Mouse (Mus musculus) lung, embryonic 16.5 days (tissue): ENCODE data around the gene Dcst2. TPM values are rescaled to one million over a fixed set of nuclear protein-coding genes. Genes with fewer than 3 reads are reported as not detected.

Source experiments
- ATAC-seq: fragments of 200-750 bp; cut with Nextera tagmentation; 2 replicates; pipeline ENCODE4 v1.8.0; 2017; ENCODE audit warnings: low read depth, mild to moderate bottlenecking, moderate library complexity
- H3K27ac ChIP-seq: fragments of 300-500 bp; sonication (generic); 2 replicates; pipeline ENCODE4 v1.5.1; 2014; ENCODE audit warnings: mild to moderate bottlenecking, control low read depth, low read length
- H3K27me3 ChIP-seq: fragments of 300-500 bp; sonication (generic); 2 replicates; pipeline ENCODE4 v1.6.1; 2014; ENCODE audit warnings: low read depth, low read length, mixed read lengths; ENCODE audit not compliant: control insufficient read depth, insufficient read depth
- H3K36me3 ChIP-seq: fragments of 300-500 bp; sonication (generic); 2 replicates; pipeline ENCODE4 v1.6.1; 2014; ENCODE audit warnings: low read length; ENCODE audit not compliant: control insufficient read depth, insufficient read depth
- H3K4me1 ChIP-seq: fragments of 300-500 bp; sonication (generic); replicated peaks from 2 replicates; pipeline ENCODE4 v1.6.1; 2014; ENCODE audit warnings: low read length, mixed read lengths; ENCODE audit not compliant: control insufficient read depth, insufficient read depth
- H3K4me2 ChIP-seq: fragments of 300-500 bp; sonication (generic); 2 replicates; pipeline ENCODE4 v1.6.1; 2014; ENCODE audit warnings: low read depth, low read length, control low read depth
- H3K4me3 ChIP-seq: fragments of 300-500 bp; sonication (generic); 2 replicates; pipeline ENCODE4 v1.5.1; 2014; ENCODE audit warnings: mild to moderate bottlenecking, low read length, control low read depth
- H3K9ac ChIP-seq: fragments of 300-500 bp; sonication (generic); 2 replicates; pipeline ENCODE4 v1.6.1; 2014; ENCODE audit warnings: low read length, control low read depth
- H3K9me3 ChIP-seq: fragments of 300-500 bp; sonication (generic); 2 replicates; pipeline ENCODE4 v1.6.1; 2016; ENCODE audit warnings: low read length; ENCODE audit not compliant: control insufficient read depth
- WGBS: fragments of 180-500 bp; shearing (Covaris S2); extraction: QIAGEN DNeasy Blood & Tissue Kit; methylation state at CpG from one replicate; pipeline ENCODE4 v1.1.7; 2014; 5-methylcytosine and 5-hydroxymethylcytosine counted together
- polyA plus RNA-seq: library from polyadenylated mRNA; unstranded; fragments of >200 nt; fragmentation: Nextera tagmentation; extraction: Ambion mirVana; gene quantifications from 2 replicates; pipeline ENCODE4 v1.2.1, GENCODE M21; 2015

Dcst2 gene
- polyA plus RNA-seq, 1 experiment from 2014 or later = 0.06 TPM

DNA sequence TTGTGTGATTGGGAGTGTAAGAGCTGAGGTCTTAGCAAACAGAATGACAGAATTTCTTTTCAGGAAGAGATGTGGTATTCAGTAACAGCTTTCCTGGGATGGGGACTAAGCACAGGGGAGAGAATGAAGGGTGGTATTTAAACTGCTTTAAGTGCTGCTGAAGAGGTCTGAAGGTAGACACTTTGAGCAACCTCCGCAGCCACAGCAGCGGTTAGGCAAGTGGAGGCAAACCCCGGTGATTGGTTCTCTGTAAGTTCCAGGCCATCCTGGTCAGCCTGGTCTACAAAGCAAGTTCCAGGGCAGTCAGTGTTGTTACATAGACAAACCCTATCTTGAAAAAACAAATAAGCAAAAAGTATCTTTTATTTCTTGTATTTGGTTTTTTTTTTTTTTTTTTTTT is 58.2 kb downstream of the Dcst2 start:
- H3K9me3 ChIP-seq = no peaks in the 10 kb centered on the region
- WGBS = 3% methylated on average over 3 of the region's 3 CpGs
- peak overlapping the region; percentile 78 for H3K4me3 ChIP-seq
- H3K4me2 ChIP-seq = peak overlapping the region; percentile 94
- peaks cover 32% of the 10 kb centered on the region for H3K4me1 ChIP-seq
- H3K27ac ChIP-seq = peak overlapping the region; percentile 99
- peak overlapping the region; percentile 84 for H3K9ac ChIP-seq
- H3K36me3 ChIP-seq = peaks cover 25% of the 10 kb centered on the region
- ATAC-seq = no peak
- H3K27me3 ChIP-seq = no peaks in the 10 kb centered on the region

DNA sequence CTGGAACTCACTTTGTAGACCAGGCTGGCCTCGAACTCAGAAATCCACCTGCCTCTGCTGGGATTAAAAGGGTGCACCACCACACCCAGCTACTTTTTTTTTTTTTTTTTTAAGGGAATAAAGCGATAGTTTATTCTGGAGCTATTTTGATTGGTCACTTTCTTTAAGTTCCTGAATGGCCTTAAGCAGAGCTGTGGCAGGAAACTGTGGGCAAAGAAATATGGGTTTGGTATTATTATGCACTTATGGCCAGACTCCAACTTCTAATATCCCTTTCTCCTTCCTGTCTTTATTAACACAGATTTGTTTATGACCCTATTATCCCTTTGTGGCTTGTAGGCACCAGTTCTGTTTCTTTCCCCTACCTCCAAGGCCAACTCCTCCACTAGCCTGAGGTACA is 58.6 kb downstream of the Dcst2 start:
- Histone ChIP-seq H3K27ac (peak overlapping the region; percentile 99), H3K9me3 (no peaks in the 10 kb centered on the region), H3K9ac (peak overlapping the region; percentile 39), H3K4me3 (peak overlapping the region; percentile 78), H3K36me3 (peaks cover 24% of the 10 kb centered on the region), H3K4me1 (peaks cover 32% of the 10 kb centered on the region), H3K4me2 (peak overlapping the region; percentile 94), H3K27me3 (no peaks in the 10 kb centered on the region)
- 24% methylated on average over 2 of the region's 2 CpGs for WGBS
- no peak for ATAC-seq

DNA sequence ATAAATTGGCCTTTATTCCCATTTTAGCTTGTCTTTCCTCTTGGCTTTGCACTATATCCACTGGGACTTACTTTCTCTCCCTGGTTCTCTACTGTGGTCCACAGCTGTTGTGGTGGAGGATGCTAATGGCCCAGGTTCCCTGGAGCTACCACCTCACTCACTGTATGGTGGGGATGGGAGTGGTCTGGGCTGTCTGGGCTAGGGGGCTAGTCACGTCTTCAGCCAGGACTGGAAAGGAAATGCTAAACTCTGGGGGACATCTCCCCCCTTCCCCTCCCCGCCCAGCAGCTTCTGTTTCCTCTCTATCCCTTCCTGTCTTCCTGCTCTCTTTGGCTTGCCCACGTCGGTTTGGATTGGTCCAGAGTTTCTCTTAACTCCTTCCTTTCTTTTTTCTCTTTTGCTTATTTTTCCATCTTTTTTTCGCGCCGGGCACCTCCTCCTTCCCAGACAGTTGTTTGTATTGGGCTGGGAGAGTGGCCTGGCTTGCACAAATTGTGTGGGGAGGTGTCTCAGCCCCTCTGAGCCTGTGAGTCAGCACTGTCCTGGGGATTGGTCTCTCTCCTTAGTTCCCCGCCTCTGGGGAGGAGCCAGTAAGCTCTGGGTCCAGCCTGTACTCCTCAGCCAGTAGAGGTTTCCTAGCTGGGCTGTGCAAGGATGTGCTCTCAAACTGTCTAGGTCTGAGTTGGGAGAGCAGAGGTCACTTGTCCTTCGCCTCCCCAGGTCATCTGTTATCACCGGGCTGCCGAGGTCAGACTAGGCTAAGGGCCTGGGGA is 59.4 kb downstream of the Dcst2 start:
- peak; percentile 80 for ATAC-seq
- Histone ChIP-seq H3K4me1 (peaks cover 32% of the 10 kb centered on the region), H3K27ac (peak overlapping the region; percentile 99), H3K27me3 (no peaks in the 10 kb centered on the region), H3K4me2 (peak overlapping the region; percentile 94), H3K9ac (peak overlapping the region; percentile 81), H3K4me3 (peak overlapping the region; percentile 78), H3K36me3 (peaks cover 20% of the 10 kb centered on the region), H3K9me3 (no peaks in the 10 kb centered on the region)
- WGBS = 4% methylated on average over 11 of the region's 11 CpGs

GRCm38 (mm10) chr3:89421810-89422473 is 60.2 kb downstream of the Dcst2 start:
- peak overlapping the region; percentile 94 for H3K4me2 ChIP-seq
- peak overlapping the region; percentile 99 for H3K27ac ChIP-seq
- ATAC-seq = no peak
- H3K4me3 ChIP-seq = peak overlapping the region; percentile 78
- 7% methylated on average over 19 of the region's 22 CpGs for WGBS
- H3K36me3 ChIP-seq = peaks cover 23% of the 10 kb centered on the region; the same call in 1 of the 2 replicates
- H3K27me3 ChIP-seq = no peaks in the 10 kb centered on the region
- no peaks in the 10 kb centered on the region for H3K9me3 ChIP-seq
- peaks cover 26% of the 10 kb centered on the region for H3K4me1 ChIP-seq
- H3K9ac ChIP-seq = peak overlapping the region; percentile 81

GRCm38 (mm10) chr3:89422556-89423205 is 60.9 kb downstream of the Dcst2 start:
- peak overlapping the region; percentile 78 for H3K4me3 ChIP-seq
- peak overlapping the region; percentile 94 for H3K4me2 ChIP-seq
- H3K36me3 ChIP-seq = peaks cover 30% of the 10 kb centered on the region
- H3K27ac ChIP-seq = no peak overlapping the region
- 64% methylated on average over 6 of the region's 6 CpGs for WGBS
- ATAC-seq = no peak
- no peaks in the 10 kb centered on the region for H3K9me3 ChIP-seq
- peaks cover 22% of the 10 kb centered on the region for H3K4me1 ChIP-seq
- H3K27me3 ChIP-seq = no peaks in the 10 kb centered on the region
- H3K9ac ChIP-seq = peak overlapping the region; percentile 81

DNA sequence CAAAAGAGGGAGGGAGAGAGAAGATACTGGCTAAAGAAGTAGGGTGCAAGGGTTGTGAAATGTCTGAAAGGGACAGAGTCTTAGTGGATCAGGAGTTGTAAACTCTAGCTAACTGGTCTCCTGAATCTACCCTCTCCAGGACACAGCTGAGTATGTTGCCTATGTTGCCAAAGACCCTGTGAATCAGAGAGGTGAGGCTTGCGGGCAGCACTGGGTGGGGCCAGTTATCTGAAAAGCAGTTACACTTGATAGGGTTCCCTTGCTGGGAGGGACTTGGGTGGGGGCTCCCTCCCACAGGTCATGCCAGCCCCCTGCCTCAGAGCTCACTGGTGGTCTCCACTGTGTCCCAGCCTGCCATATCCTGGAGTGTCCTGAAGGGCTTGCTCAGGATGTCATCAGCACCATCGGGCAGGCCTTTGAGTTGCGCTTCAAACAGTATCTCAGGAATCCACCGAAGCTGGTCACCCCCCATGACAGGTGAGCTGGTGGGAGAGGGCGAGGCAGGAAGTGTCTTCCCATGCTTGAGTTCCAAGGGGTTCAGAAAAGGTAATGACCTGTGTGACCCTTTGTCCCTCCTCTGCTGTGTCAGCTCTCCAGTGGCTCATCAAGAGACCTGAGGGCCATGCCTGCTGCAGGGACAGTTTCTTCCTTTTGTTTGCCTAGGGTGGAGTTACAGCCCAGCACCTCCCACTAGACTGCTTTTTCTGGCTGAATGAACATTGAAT is 62.8 kb downstream of the Dcst2 start:
- Histone ChIP-seq H3K4me2 (no peak overlapping the region), H3K4me1 (peaks cover 22% of the 10 kb centered on the region), H3K27me3 (no peaks in the 10 kb centered on the region), H3K4me3 (no peak overlapping the region), H3K9me3 (no peaks in the 10 kb centered on the region), H3K27ac (no peak overlapping the region), H3K9ac (no peak overlapping the region), H3K36me3 (peaks cover 30% of the 10 kb centered on the region)
- WGBS = 88% methylated on average over 5 of the region's 5 CpGs
- ATAC-seq = no peak

- H3K27me3 ChIP-seq = no peaks in the 10 kb centered on the region
- no peak overlapping the region for H3K4me3 ChIP-seq
- H3K36me3 ChIP-seq = peaks cover 30% of the 10 kb centered on the region
- no peak for ATAC-seq
- H3K4me2 ChIP-seq = no peak overlapping the region
- H3K9ac ChIP-seq = no peak overlapping the region
- H3K9me3 ChIP-seq = no peaks in the 10 kb centered on the region
- 83% methylated on average over 5 of the region's 5 CpGs for WGBS
- peaks cover 19% of the 10 kb centered on the region for H3K4me1 ChIP-seq
- H3K27ac ChIP-seq = no peak overlapping the region
Measured at GRCm38 (mm10) chr3:89425141-89425525, 63.4 kb downstream of the Dcst2 start.

DNA sequence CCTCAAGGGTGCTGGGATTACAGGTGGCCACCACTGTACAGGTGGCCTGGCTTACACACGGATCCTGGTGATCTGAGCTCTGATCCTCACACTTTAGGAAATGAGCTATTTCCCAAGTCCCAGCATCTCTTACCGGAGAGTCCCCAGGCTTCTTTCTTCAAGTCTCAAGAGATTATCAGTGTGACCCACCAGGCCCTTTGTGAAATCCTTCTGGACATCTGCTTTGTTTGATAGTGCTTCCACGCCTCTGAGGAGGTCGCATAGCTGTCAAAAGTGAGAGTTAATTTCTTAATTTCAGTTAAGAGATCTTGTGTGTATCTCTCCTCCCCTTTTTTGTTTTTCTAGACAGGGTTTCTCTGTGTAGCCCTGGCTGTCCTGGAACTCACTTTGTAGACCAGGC is 64.1 kb downstream of the Dcst2 start:
- H3K4me3 ChIP-seq = no peak overlapping the region
- H3K9me3 ChIP-seq = no peaks in the 10 kb centered on the region
- WGBS = 91% methylated on average over 4 of the region's 4 CpGs
- peaks cover 13% of the 10 kb centered on the region for H3K4me1 ChIP-seq
- H3K36me3 ChIP-seq = peaks cover 30% of the 10 kb centered on the region
- H3K9ac ChIP-seq = no peak overlapping the region
- H3K27me3 ChIP-seq = no peaks in the 10 kb centered on the region
- no peak overlapping the region for H3K4me2 ChIP-seq
- H3K27ac ChIP-seq = no peak overlapping the region
- no peak for ATAC-seq
